Mouse (Mus musculus) midbrain, embryonic 15.5 days (tissue): ENCODE results near the gene Eif3a. TPM values are rescaled to one million over a fixed set of nuclear protein-coding genes. Genes with fewer than 3 reads are reported as not detected.

Source experiments
- ATAC-seq: fragments of 200-750 bp; cut with Nextera tagmentation; replicated peaks from 2 replicates; pipeline ENCODE4 v1.8.0; 2017; ENCODE audit warnings: moderate TSS enrichment
- H3K27ac ChIP-seq: fragments of 300-500 bp; sonication (generic); 2 replicates; pipeline ENCODE4 v1.5.1; 2015; ENCODE audit warnings: mild to moderate bottlenecking, inconsistent platforms
- H3K27me3 ChIP-seq: fragments of 300-500 bp; sonication (generic); replicated peaks from 2 replicates; pipeline ENCODE4 v1.6.1; 2015; ENCODE audit warnings: inconsistent platforms
- H3K36me3 ChIP-seq: fragments of 300-500 bp; sonication (generic); replicated peaks from 2 replicates; pipeline ENCODE4 v1.6.1; 2015; ENCODE audit warnings: inconsistent platforms
- H3K4me1 ChIP-seq: fragments of 300-500 bp; sonication (generic); 2 replicates; pipeline ENCODE4 v1.6.1; 2015; ENCODE audit warnings: inconsistent platforms
- H3K4me2 ChIP-seq: fragments of 300-500 bp; sonication (generic); 2 replicates; pipeline ENCODE4 v1.6.1; 2015; ENCODE audit warnings: inconsistent platforms, mild to moderate bottlenecking, moderate library complexity
- H3K4me3 ChIP-seq: fragments of 300-500 bp; sonication (generic); 2 replicates; pipeline ENCODE4 v1.5.1; 2015; ENCODE audit warnings: mild to moderate bottlenecking, inconsistent platforms
- H3K9ac ChIP-seq: fragments of 300-500 bp; sonication (generic); 2 replicates; pipeline ENCODE4 v1.6.1; 2015; ENCODE audit warnings: mild to moderate bottlenecking, inconsistent platforms
- H3K9me3 ChIP-seq: fragments of 300-500 bp; sonication (generic); 2 replicates; pipeline ENCODE4 v1.6.1; 2016; ENCODE audit warnings: inconsistent platforms
- WGBS: fragments of 180-500 bp; shearing (Covaris S2); methylation state at CpG from one replicate; pipeline ENCODE4 v1.1.7; 2015; ENCODE audit warnings: mixed read lengths; 5-methylcytosine and 5-hydroxymethylcytosine counted together
- polyA plus RNA-seq: library from polyadenylated mRNA; unstranded; fragments of >200 nt; fragmentation: Nextera tagmentation; extraction: Ambion mirVana; gene quantifications from 2 replicates; pipeline ENCODE4 v1.2.1, GENCODE M21; 2015

The Eif3a gene
- polyA plus RNA-seq, 1 experiment from 2014 or later = 109 TPM

GRCm38 (mm10) chr19:60756192-60757098, 34.0 kb downstream of the Eif3a start:
- under 1% methylated on average over 115 of the region's 115 CpGs for WGBS

GRCm38 (mm10) chr19:60755438-60756191, 34.8 kb downstream of the Eif3a start, which contains the start of gene Nanos1:
Gene Nanos1 (plus strand): TSS chr19:60755987.
- Histone ChIP-seq H3K4me2 (peak within 1 kb of the TSS; percentile 89), H3K4me1 (peaks cover 26% of the 10 kb centered on the region), H3K36me3 (0 out of 2 replicates have a peak, but pooled peaks cover 5% of the 10 kb centered on the region), H3K9ac (peak within 1 kb of the TSS; percentile 86), H3K27me3 (no peaks in the 10 kb centered on the region), H3K4me3 (peak within 1 kb of the TSS; percentile 94), H3K27ac (peak within 1 kb of the TSS; percentile 95), H3K9me3 (no peaks in the 10 kb centered on the region)
- peak; percentile 96 for ATAC-seq
- under 1% methylated on average over 55 of the region's 58 CpGs for WGBS

More at GRCm38 (mm10) chr19:60756192-60757098, 34.0 kb downstream of the Eif3a start:
- Histone ChIP-seq H3K4me3 (peak overlapping the region; percentile 94), H3K27me3 (no peaks in the 10 kb centered on the region), H3K9ac (peak overlapping the region; percentile 86), H3K9me3 (no peaks in the 10 kb centered on the region), H3K4me2 (peak overlapping the region; percentile 89), H3K27ac (peak overlapping the region; percentile 95), H3K4me1 (peaks cover 26% of the 10 kb centered on the region), H3K36me3 (0 out of 2 replicates have a peak, but pooled peaks cover 5% of the 10 kb centered on the region)
- peak; percentile 86 for ATAC-seq

GRCm38 (mm10) chr19:60747801-60748200, 42.7 kb downstream of the Eif3a start:
- Histone ChIP-seq H3K9me3 (no peaks in the 10 kb centered on the region), H3K27me3 (no peaks in the 10 kb centered on the region), H3K9ac (no peak overlapping the region), H3K4me1 (no peaks in the 10 kb centered on the region), H3K4me3 (no peak overlapping the region), H3K36me3 (no peaks in the 10 kb centered on the region), H3K4me2 (no peak overlapping the region), H3K27ac (no peak overlapping the region)
- ATAC-seq = no peak
- 95% methylated on average over 1 of the region's 1 CpGs for WGBS

- ATAC-seq = no peak
- H3K36me3 ChIP-seq = no peaks in the 10 kb centered on the region
- no peaks in the 10 kb centered on the region for H3K4me1 ChIP-seq
- H3K4me3 ChIP-seq = no peak overlapping the region
- no peak overlapping the region for H3K9ac ChIP-seq
- H3K9me3 ChIP-seq = no peaks in the 10 kb centered on the region
- WGBS = 76% methylated on average over 5 of the region's 5 CpGs
- H3K27me3 ChIP-seq = no peaks in the 10 kb centered on the region
- H3K27ac ChIP-seq = no peak overlapping the region
- no peak overlapping the region for H3K4me2 ChIP-seq
These were observed 46.5 kb downstream of the Eif3a start for GRCm38 (mm10) chr19:60743767-60744547.

GRCm38 (mm10) chr19:60740560-60740959, 49.9 kb downstream of the Eif3a start:
- no peak for ATAC-seq
- Histone ChIP-seq H3K9me3 (no peaks in the 10 kb centered on the region), H3K9ac (no peak overlapping the region), H3K27me3 (no peaks in the 10 kb centered on the region), H3K4me3 (no peak overlapping the region), H3K27ac (no peak overlapping the region), H3K4me1 (no peaks in the 10 kb centered on the region), H3K4me2 (no peak overlapping the region), H3K36me3 (no peaks in the 10 kb centered on the region)
- WGBS = 55% methylated on average over 1 of the region's 1 CpGs

- H3K27me3 ChIP-seq = no peaks in the 10 kb centered on the region
- no peak overlapping the region for H3K9ac ChIP-seq
- H3K4me1 ChIP-seq = no peaks in the 10 kb centered on the region
- WGBS = 70% methylated on average over 1 of the region's 1 CpGs
- H3K4me3 ChIP-seq = no peak overlapping the region
- H3K27ac ChIP-seq = no peak overlapping the region
- no peaks in the 10 kb centered on the region for H3K9me3 ChIP-seq
- no peak overlapping the region for H3K4me2 ChIP-seq
- no peaks in the 10 kb centered on the region for H3K36me3 ChIP-seq
- no peak for ATAC-seq
These were observed 58.5 kb downstream of the Eif3a start for GRCm38 (mm10) chr19:60731966-60732365.

- H3K36me3 ChIP-seq = no peaks in the 10 kb centered on the region
- no peak overlapping the region for H3K9ac ChIP-seq
- no peaks in the 10 kb centered on the region for H3K27me3 ChIP-seq
- 79% methylated on average over 1 of the region's 1 CpGs for WGBS
- H3K27ac ChIP-seq = no peak overlapping the region
- no peaks in the 10 kb centered on the region for H3K4me1 ChIP-seq
- no peak for ATAC-seq
- no peak overlapping the region for H3K4me2 ChIP-seq
- H3K4me3 ChIP-seq = no peak overlapping the region
- no peaks in the 10 kb centered on the region for H3K9me3 ChIP-seq
These were observed 59.2 kb downstream of the Eif3a start for GRCm38 (mm10) chr19:60731299-60731698.

GRCm38 (mm10) chr19:60730281-60730852, 60.1 kb downstream of the Eif3a start:
- H3K27me3 ChIP-seq = no peaks in the 10 kb centered on the region
- no peak for ATAC-seq
- no peak overlapping the region for H3K4me2 ChIP-seq
- no peak overlapping the region for H3K27ac ChIP-seq
- no peak overlapping the region for H3K4me3 ChIP-seq
- no peaks in the 10 kb centered on the region for H3K4me1 ChIP-seq
- H3K9me3 ChIP-seq = no peaks in the 10 kb centered on the region
- H3K9ac ChIP-seq = no peak overlapping the region
- WGBS = 43% methylated on average over 2 of the region's 2 CpGs
- H3K36me3 ChIP-seq = no peaks in the 10 kb centered on the region

- no peaks in the 10 kb centered on the region for H3K36me3 ChIP-seq
- no peaks in the 10 kb centered on the region for H3K27me3 ChIP-seq
- H3K27ac ChIP-seq = peak overlapping the region; percentile 64; the same call in 1 of the 2 replicates
- H3K9ac ChIP-seq = no peak overlapping the region
- no peaks in the 10 kb centered on the region for H3K9me3 ChIP-seq
- WGBS = 74% methylated on average over 2 of the region's 2 CpGs
- no peak overlapping the region for H3K4me3 ChIP-seq
- no peak overlapping the region for H3K4me2 ChIP-seq
- 0 out of 2 replicates have a peak, but pooled peaks cover 3% of the 10 kb centered on the region for H3K4me1 ChIP-seq
- no peak for ATAC-seq
These were observed 74.1 kb downstream of the Eif3a start for GRCm38 (mm10) chr19:60716381-60716780.

- Histone ChIP-seq H3K27me3 (no peaks in the 10 kb centered on the region), H3K4me3 (no peak overlapping the region), H3K27ac (no peak overlapping the region), H3K36me3 (no peaks in the 10 kb centered on the region), H3K4me1 (peaks cover 6% of the 10 kb centered on the region; the same call in 1 of the 2 replicates), H3K9me3 (no peaks in the 10 kb centered on the region), H3K4me2 (no peak overlapping the region), H3K9ac (no peak overlapping the region)
- ATAC-seq = no peak
- WGBS = 85% methylated on average over 2 of the region's 2 CpGs
These were observed 77.9 kb downstream of the Eif3a start for GRCm38 (mm10) chr19:60712577-60712976.
